Mouse (Mus musculus) small intestine, adult 2 months (tissue): ENCODE measurements around the gene Ccl6.

ENCODE experiments used
- CTCF ChIP-seq: fragments of 200-500 bp; IDR thresholded peaks from 2 replicates; pipeline ENCODE4 v1.5.1; 2012; ENCODE audit warnings: low read depth, mild to moderate bottlenecking, control low read depth, inconsistent platforms, low read length, moderate library complexity, mixed read lengths; ENCODE audit not compliant: insufficient replicate concordance, insufficient read length; ENCODE audit errors: extremely low read depth
- POLR2A ChIP-seq: fragments of 200-500 bp; IDR thresholded peaks from 2 replicates; pipeline ENCODE4 v1.6.1; 2012; ENCODE audit warnings: low read depth, mild to moderate bottlenecking, control low read depth, inconsistent platforms, low read length, moderate library complexity

- TF ChIP-seq POLR2A (no peak), CTCF (no peak)
Observed at GRCm38 (mm10) chr11:83610900-83611299, 18.0 kb upstream of the Ccl6 start.
